Mouse (Mus musculus): ENCODE measurements at regions not wholly inside any gene's neighbourhood (a gene's known extent, or its start where the extent isn't known, plus 50 kb on each side); places are given as distances from the start of the nearest gene placed in this dataset.
"Not testable (repeated sequence)": the region's sequence is repeated elsewhere in the genome, so short reads cannot be mapped to it uniquely, and the experiment has no call there.

GRCm38 (mm10) chr10:19494461-19495105, 97.2 kb upstream of the Ifngr1 start:
- no peak for DNase-seq

DNA sequence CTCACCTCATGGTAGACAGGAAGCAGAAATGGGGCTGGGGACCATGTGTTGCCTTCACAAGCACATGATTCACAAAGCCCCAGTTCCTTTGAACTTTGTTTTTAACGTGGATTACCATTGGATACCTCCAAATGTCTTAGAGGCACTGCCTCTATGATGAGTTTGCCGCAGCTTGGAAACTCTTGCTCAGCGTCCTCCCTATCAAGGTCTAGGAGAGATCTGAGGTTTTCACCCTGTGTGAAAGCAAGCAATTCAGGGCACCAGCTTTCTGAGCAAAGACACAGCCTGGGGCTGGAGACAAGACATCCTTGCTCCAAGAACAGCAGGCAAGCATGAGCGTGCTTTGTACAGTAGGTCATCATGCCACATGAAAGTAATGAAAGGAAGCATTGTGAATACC, 93.6 kb upstream of the Ifngr1 start:
- no peak for DNase-seq

DNA sequence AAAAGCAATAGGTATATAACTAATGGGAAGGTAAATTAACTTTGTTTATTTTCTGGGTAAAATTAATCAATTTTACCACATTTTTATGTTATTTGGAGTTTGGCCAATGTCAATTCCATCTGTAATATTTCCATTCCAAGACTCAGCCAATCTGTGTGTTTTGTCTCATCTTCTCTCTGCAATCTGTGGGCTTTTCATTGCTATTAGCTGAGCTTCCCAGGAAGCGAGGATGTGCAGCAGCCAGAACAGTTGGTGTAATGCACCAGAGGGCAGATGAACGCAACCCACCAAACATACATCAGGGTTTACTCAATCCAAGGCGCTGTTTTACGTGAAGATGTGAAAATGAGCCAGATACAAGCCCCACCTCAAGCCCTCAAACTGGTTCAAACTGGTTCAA, 88.9 kb upstream of the Ifngr1 start:
- DNase-seq, result no peak

- DNase-seq, result no peak
Measured at GRCm38 (mm10) chr10:19503846-19504765, 87.6 kb upstream of the Ifngr1 start.

DNA sequence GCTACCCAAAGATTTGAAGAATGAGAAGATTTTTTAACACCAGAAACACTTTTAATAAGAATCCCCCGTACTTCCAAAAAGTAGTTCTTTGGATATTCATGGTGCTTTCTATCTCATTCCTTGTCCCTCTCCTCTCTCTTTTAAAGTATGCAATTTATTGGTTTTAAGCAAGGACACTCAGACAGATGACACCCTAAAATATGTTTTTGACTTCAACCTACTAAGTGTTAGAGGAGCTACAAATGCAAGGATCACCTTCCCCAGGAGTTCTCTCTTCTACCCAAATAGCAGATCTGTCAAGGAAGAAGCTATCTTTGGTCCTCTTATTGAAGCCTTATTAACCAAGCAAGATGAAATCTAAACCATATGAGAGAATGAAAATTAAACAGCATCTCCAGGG, 86.6 kb upstream of the Ifngr1 start:
- DNase-seq, result no peak

DNA sequence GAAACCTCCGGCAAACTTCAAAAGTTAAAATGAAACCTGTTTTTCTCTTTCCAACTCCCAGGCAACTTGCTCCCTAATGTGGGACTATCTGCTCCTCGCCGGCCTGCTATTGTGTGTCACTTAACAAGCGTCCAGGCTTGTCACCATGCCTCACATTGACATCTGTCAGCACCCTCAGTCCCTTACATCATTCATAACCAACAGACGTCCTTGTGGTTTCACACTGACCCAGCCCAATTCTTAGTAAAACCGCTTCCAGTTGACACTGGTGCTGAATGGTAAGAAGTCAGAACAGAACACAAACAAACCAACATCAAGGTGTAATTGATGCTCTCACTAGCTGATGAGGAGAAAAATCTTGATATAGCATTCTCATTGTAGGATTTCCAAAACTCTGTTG, 85.8 kb upstream of the Ifngr1 start:
- DNase-seq, result no peak

DNA sequence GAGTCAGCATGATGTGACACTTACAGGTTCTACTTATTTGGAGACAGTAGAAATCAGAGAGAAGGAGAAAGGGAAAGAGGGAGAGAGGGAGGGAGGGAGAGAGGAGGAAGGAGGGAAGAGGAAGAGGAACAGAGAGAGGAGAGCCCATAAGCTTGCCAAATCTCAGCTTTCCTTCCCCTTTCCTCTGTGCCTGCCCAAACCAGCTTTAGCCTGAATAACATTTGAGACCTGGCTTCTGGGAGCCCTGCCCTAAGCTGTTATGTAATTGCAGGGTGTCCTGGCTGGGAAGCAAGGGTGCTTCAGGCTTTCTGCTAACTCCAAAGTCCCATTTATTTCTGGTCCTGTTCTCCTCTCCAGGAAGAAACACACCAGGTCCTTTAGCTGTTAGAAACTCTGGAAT, 85.3 kb upstream of the Ifngr1 start:
- DNase-seq, result no peak

DNA sequence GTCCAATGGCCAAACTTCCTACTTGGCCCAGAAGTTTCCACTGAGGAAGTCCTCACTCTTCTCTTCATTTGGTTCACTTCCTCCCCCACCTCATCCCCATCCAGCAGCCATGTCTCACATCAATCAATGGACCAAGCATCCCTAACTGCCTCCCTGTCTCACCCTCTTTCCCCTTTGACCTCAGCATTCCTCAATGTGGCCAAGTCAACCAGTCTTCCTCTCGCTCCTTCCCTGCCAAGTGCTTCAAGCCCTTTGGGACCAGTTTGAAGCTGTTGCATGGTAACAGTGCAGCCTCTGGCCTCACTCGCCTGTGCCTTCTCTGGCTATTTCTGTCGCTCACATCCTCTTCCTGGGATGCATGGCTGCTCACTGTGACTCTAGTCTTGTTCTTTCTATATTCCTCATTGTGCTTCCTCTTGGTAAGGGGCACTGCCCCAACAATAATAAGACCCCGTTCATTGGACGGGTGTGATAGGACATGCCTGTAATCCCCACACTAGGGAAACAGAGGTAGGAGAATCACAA, 83.5 kb upstream of the Ifngr1 start:
- DNase-seq, result no peak

GRCm38 (mm10) chr10:19510047-19510446, 81.7 kb upstream of the Ifngr1 start:
- DNase-seq, result no peak

GRCm38 (mm10) chr10:19514366-19514765, 77.4 kb upstream of the Ifngr1 start:
- not testable (repeated sequence) for DNase-seq

GRCm38 (mm10) chr10:19514837-19515236, 76.9 kb upstream of the Ifngr1 start:
- no peak for DNase-seq

GRCm38 (mm10) chr10:19516011-19516410, 75.7 kb upstream of the Ifngr1 start:
- DNase-seq, result no peak

GRCm38 (mm10) chr10:19517093-19517492, 74.7 kb upstream of the Ifngr1 start:
- no peak for DNase-seq

DNA sequence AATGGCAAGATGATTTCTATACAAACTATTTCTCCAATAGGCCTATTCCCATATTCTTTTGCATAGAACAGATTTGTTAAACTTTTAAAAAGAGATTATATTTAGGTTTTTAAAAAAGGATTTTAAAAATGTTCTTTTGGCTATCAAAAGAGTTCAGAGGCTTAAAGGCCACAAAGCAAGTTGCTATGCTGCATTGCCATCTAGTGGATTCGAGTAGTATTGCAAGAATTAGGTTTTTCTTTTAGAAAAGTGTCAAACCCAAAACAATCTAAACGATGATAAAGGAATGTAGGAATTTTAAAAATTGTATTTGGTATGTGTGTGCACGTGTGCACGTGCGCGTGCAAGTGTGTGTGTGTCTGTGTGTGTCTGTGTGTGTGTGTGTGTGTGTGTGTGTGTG, 73.0 kb upstream of the Ifngr1 start:
- no peak for DNase-seq

DNA sequence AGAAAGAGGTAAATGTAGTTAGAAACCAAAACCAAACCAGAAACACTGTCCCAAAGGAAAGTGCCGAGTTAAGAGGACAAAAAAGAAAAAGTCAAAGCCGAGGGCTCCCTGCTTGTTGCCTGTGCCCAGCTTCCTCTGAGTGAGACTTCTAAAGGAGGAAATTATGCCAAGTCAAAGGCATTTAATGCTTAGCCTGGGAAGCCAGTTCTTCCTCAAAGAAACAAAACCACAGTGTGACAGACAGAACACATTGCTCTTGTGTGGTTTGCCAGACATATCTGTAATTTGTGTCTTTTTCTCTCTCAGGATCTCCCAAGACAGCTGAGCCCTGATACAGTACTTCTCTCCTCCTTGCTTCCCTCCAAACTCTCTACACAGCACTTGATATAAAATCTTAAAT, 69.6 kb upstream of the Ifngr1 start:
- DNase-seq, result no peak

DNA sequence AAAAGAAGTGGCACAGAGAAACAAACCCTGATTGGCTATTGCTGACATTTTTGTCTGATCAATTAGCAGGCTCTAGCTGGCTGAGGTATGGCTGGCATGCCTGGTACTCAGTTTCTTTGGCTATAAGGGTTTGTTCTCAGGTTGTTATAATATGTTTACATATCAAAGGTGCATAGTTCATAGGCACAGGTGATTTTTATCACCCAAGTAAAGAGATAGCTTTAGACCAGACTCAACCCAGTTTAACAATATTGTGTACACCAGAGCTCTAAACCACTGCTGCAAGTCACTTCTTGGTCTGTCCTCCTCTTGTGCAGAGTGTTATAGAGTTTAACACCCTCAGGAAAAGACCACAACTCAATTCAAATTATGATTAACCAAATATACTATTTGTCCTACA, 65.8 kb upstream of the Ifngr1 start:
- no peak for DNase-seq

- no peak for DNase-seq
Measured at GRCm38 (mm10) chr10:19526353-19526752, 65.4 kb upstream of the Ifngr1 start.

DNA sequence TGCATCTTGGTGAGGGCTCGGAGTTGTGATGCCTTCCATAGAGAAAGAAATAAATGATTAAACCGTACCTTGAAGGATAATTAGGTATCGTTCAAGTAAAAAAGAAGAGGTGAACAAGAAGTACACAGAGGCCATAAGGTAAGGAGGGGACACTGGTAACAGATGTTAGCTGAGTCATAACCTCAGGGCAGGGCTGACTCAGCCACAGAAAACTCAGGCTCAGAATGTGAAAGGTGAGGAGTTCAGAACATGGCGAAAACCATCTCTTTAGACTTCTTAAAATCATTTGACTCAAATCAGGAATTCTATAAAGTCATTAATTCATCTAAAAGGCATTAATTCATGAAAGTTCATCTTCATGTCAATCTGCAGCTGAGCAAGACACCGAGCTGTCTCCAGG, 62.1 kb upstream of the Ifngr1 start:
- DNase-seq, result no peak

DNA sequence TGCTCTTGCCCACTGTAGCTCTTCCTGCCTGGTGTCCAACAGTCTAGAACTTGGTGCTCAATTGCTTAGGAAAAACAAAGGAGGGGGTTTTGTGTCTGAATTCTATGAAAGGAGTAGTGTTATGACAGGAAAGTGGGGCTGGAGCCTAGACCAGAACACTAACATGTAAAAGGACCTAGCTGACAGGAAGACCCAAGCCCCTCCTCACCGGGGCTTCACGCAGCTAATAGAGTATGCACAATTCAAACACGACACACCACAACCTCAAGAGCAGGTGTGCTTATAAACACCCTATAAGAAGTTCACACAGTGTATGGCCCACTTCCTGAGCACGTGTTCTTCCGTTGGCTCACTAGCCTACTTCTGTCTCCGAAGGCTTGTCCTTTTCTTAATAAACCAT, 61.7 kb upstream of the Ifngr1 start:
- DNase-seq, result no peak

DNA sequence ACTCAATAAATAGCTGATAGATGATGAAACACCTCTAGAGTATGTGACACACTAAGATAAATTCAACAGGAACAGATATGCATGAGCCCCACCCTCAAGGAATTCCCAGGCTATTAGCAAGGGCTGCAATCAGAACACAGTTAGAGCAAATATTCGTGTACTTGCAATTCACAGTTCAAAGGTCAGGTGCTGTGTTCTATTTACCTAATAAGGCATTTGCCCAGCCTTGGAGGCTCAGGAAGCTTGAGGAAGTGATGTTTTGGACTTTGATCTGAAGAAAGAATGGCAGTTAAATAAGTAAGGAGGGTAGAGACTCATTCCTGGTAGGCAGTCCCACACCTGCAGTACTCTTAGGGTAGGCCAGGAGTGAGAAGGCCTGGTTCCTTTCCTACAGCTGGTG, 60.3 kb upstream of the Ifngr1 start:
- no peak for DNase-seq

- DNase-seq, result no peak
Measured at GRCm38 (mm10) chr10:19532790-19533189, 59.0 kb upstream of the Ifngr1 start.

DNA sequence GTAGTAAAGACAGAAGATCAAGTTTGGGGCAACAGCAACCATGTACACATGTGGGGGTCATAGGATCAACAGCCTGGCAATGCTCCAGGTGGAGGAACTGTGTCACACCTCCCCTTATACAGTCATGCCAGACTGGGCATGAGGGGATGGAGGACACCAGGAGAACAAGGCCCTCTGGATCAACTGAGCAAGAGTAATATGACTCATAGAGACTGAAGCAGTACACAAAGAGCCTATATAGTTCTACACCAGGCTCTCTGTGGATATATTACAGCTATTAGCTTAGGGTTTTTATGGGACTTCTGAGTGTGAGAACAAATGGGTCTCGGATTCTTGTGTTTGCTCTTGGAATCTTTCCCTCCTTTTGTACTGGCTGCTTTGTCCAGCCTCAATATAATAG, 57.9 kb upstream of the Ifngr1 start:
- no peak for DNase-seq

Measured in cerebellum, adult 11 months (tissue).